Mouse (Mus musculus): ENCODE measurements around the gene Atf6b. TPM values are rescaled to one million over a fixed set of nuclear protein-coding genes. Genes with fewer than 3 reads are reported as not detected.

Atf6b gene
- polyA plus RNA-seq, 1 experiment from 2014 or later = 12.9 TPM

GRCm38 (mm10) chr17:34685120-34686110, 38.5 kb downstream of the Atf6b start:
- DNase-seq = no peak
- Histone ChIP-seq H3K27ac (ENCODE audit: low read depth) (no peak overlapping the region), H3K27me3 (ENCODE audit: insufficient read depth, low read length) (peaks cover 11% of the 10 kb centered on the region; the same call in 1 of the 2 replicates), H3K9ac (replicated peaks) (no peak overlapping the region), H3K4me2 (ENCODE audit: low read depth, low read length) (no peak overlapping the region), H3K4me1 (ENCODE audit: insufficient read depth) (no peaks in the 10 kb centered on the region), H3K9me3 (ENCODE audit: low read length) (no peaks in the 10 kb centered on the region), H3K4me3 (ENCODE audit: low read depth, low read length) (no peak overlapping the region), H3K36me3 (replicated peaks; ENCODE audit: insufficient read depth, low read length) (no peaks in the 10 kb centered on the region)
- no peak for ATAC-seq
- 63% methylated on average over 28 of the region's 28 CpGs for WGBS (ENCODE audit: insufficient replicate concordance)
- TF ChIP-seq EP300 (IDR thresholded peaks at IDR 0.05; ENCODE audit: low read depth) = no peak
- no peak for TF ChIP-seq CTCF (IDR thresholded peaks at IDR 0.05; ENCODE audit: low read depth)

GRCm38 (mm10) chr17:34688889-34689288, 41.9 kb downstream of the Atf6b start:
- H3K9ac ChIP-seq (replicated peaks) = no peak overlapping the region
- 83% methylated on average over 7 of the region's 7 CpGs for WGBS (ENCODE audit: insufficient replicate concordance)
- no peaks in the 10 kb centered on the region for H3K9me3 ChIP-seq (ENCODE audit: low read length)
- no peak overlapping the region for H3K4me3 ChIP-seq (ENCODE audit: low read depth, low read length)
- no peaks in the 10 kb centered on the region for H3K27me3 ChIP-seq (ENCODE audit: insufficient read depth, low read length)
- DNase-seq (no peak), ATAC-seq (no peak)
- no peak for TF ChIP-seq EP300 (IDR thresholded peaks at IDR 0.05; ENCODE audit: low read depth)
- TF ChIP-seq CTCF (IDR thresholded peaks at IDR 0.05; ENCODE audit: low read depth) = no peak
- H3K27ac ChIP-seq (ENCODE audit: low read depth) = no peak overlapping the region
- no peaks in the 10 kb centered on the region for H3K4me1 ChIP-seq (ENCODE audit: insufficient read depth)
- no peak overlapping the region for H3K4me2 ChIP-seq (ENCODE audit: low read depth, low read length)
- no peaks in the 10 kb centered on the region for H3K36me3 ChIP-seq (replicated peaks; ENCODE audit: insufficient read depth, low read length)

GRCm38 (mm10) chr17:34690458-34690857, 43.5 kb downstream of the Atf6b start:
- Histone ChIP-seq H3K9ac (replicated peaks) (no peak overlapping the region), H3K4me2 (ENCODE audit: low read depth, low read length) (no peak overlapping the region), H3K4me3 (ENCODE audit: low read depth, low read length) (no peak overlapping the region), H3K4me1 (ENCODE audit: insufficient read depth) (no peaks in the 10 kb centered on the region), H3K9me3 (ENCODE audit: low read length) (no peaks in the 10 kb centered on the region), H3K27ac (ENCODE audit: low read depth) (no peak overlapping the region), H3K27me3 (ENCODE audit: insufficient read depth, low read length) (no peaks in the 10 kb centered on the region), H3K36me3 (replicated peaks; ENCODE audit: insufficient read depth, low read length) (no peaks in the 10 kb centered on the region)
- no peak for ATAC-seq
- TF ChIP-seq EP300 (IDR thresholded peaks at IDR 0.05; ENCODE audit: low read depth) = no peak
- no peak for TF ChIP-seq CTCF (IDR thresholded peaks at IDR 0.05; ENCODE audit: low read depth)
- no peak for DNase-seq
- 41% methylated on average over 4 of the region's 4 CpGs for WGBS (ENCODE audit: insufficient replicate concordance)

GRCm38 (mm10) chr17:34692906-34693305, 46.0 kb downstream of the Atf6b start:
- TF ChIP-seq CTCF (IDR thresholded peaks at IDR 0.05; ENCODE audit: low read depth) (no peak), EP300 (IDR thresholded peaks at IDR 0.05; ENCODE audit: low read depth) (no peak)
- H3K4me2 ChIP-seq (ENCODE audit: low read depth, low read length) = no peak overlapping the region
- no peaks in the 10 kb centered on the region for H3K4me1 ChIP-seq (ENCODE audit: insufficient read depth)
- no peak for DNase-seq
- H3K36me3 ChIP-seq (replicated peaks; ENCODE audit: insufficient read depth, low read length) = no peaks in the 10 kb centered on the region
- no peak overlapping the region for H3K9ac ChIP-seq (replicated peaks)
- 65% methylated on average over 7 of the region's 7 CpGs for WGBS (ENCODE audit: insufficient replicate concordance)
- no peaks in the 10 kb centered on the region for H3K27me3 ChIP-seq (ENCODE audit: insufficient read depth, low read length)
- ATAC-seq = no peak
- H3K9me3 ChIP-seq (ENCODE audit: low read length) = no peaks in the 10 kb centered on the region
- H3K4me3 ChIP-seq (ENCODE audit: low read depth, low read length) = no peak overlapping the region
- H3K27ac ChIP-seq (ENCODE audit: low read depth) = no peak overlapping the region

- no peak for TF ChIP-seq EP300 (IDR thresholded peaks at IDR 0.05; ENCODE audit: low read depth)
- TF ChIP-seq CTCF (IDR thresholded peaks at IDR 0.05; ENCODE audit: low read depth) = no peak
- H3K4me3 ChIP-seq (ENCODE audit: low read depth, low read length) = no peak overlapping the region
- H3K4me1 ChIP-seq (ENCODE audit: insufficient read depth) = no peaks in the 10 kb centered on the region
- H3K4me2 ChIP-seq (ENCODE audit: low read depth, low read length) = no peak overlapping the region
- H3K9ac ChIP-seq (replicated peaks) = no peak overlapping the region
- 61% methylated on average over 14 of the region's 14 CpGs for WGBS (ENCODE audit: insufficient replicate concordance)
- H3K36me3 ChIP-seq (replicated peaks; ENCODE audit: insufficient read depth, low read length) = no peaks in the 10 kb centered on the region
- no peaks in the 10 kb centered on the region for H3K27me3 ChIP-seq (ENCODE audit: insufficient read depth, low read length)
- no peaks in the 10 kb centered on the region for H3K9me3 ChIP-seq (ENCODE audit: low read length)
- DNase-seq = no peak
- H3K27ac ChIP-seq (ENCODE audit: low read depth) = no peak overlapping the region
- ATAC-seq = no peak
These were observed 52.8 kb downstream of the Atf6b start for GRCm38 (mm10) chr17:34699575-34700408.

- Histone ChIP-seq H3K27ac (ENCODE audit: low read depth) (no peak overlapping the region), H3K9ac (replicated peaks) (no peak overlapping the region), H3K27me3 (ENCODE audit: insufficient read depth, low read length) (no peaks in the 10 kb centered on the region), H3K4me3 (ENCODE audit: low read depth, low read length) (no peak overlapping the region), H3K4me2 (ENCODE audit: low read depth, low read length) (no peak overlapping the region), H3K36me3 (replicated peaks; ENCODE audit: insufficient read depth, low read length) (no peaks in the 10 kb centered on the region), H3K9me3 (ENCODE audit: low read length) (no peaks in the 10 kb centered on the region), H3K4me1 (ENCODE audit: insufficient read depth) (no peaks in the 10 kb centered on the region)
- DNase-seq = no peak
- no peak for ATAC-seq
- WGBS (ENCODE audit: insufficient replicate concordance) = 38% methylated on average over 2 of the region's 2 CpGs
- TF ChIP-seq CTCF (IDR thresholded peaks at IDR 0.05; ENCODE audit: low read depth) (no peak), EP300 (IDR thresholded peaks at IDR 0.05; ENCODE audit: low read depth) (no peak)
These were observed 53.7 kb downstream of the Atf6b start for GRCm38 (mm10) chr17:34700671-34701071.

Other genes starting within 250 kb of the Atf6b start
- gene BC051142, start 248.3 kb upstream of the Atf6b start, polyA plus RNA-seq (2015; fragmentation: Nextera tagmentation; extraction: Ambion mirVana) = 0.08 TPM in 1 of 2 replicates, not detected in the other
- not detected in 2 replicates for gene Btnl4, start 169.8 kb upstream of the Atf6b start, polyA plus RNA-seq (2015; fragmentation: Nextera tagmentation; extraction: Ambion mirVana)
- not detected in 2 replicates for gene Btnl6, start 129.8 kb upstream of the Atf6b start, polyA plus RNA-seq (2015; fragmentation: Nextera tagmentation; extraction: Ambion mirVana)
- 1.1 and 1.6 TPM in 2 replicates for gene Notch4, start 82.9 kb upstream of the Atf6b start, polyA plus RNA-seq (2015; fragmentation: Nextera tagmentation; extraction: Ambion mirVana)
- 19.6 and 24.7 TPM in 2 replicates for gene Gpsm3, start 57.3 kb upstream of the Atf6b start, polyA plus RNA-seq (2015; fragmentation: Nextera tagmentation; extraction: Ambion mirVana)
- gene Pbx2, start 55.9 kb upstream of the Atf6b start, polyA plus RNA-seq (2015; fragmentation: Nextera tagmentation; extraction: Ambion mirVana) = 3.6 and 4.9 TPM in 2 replicates
- 1.4 and 1.9 TPM in 2 replicates for gene Ager, start 49.3 kb upstream of the Atf6b start, polyA plus RNA-seq (2015; fragmentation: Nextera tagmentation; extraction: Ambion mirVana)
- 78.4 and 80.0 TPM in 2 replicates for gene Rnf5, start 43.5 kb upstream of the Atf6b start, polyA plus RNA-seq (2015; fragmentation: Nextera tagmentation; extraction: Ambion mirVana)
- gene Agpat1, start 42.9 kb upstream of the Atf6b start, polyA plus RNA-seq (2015; fragmentation: Nextera tagmentation; extraction: Ambion mirVana) = 9.9 and 11.1 TPM in 2 replicates
- 0.46 and 0.66 TPM in 2 replicates for gene Egfl8, start 31.2 kb upstream of the Atf6b start, polyA plus RNA-seq (2015; fragmentation: Nextera tagmentation; extraction: Ambion mirVana)
- 19.3 and 19.8 TPM in 2 replicates for gene Ppt2, start 18.6 kb upstream of the Atf6b start, polyA plus RNA-seq (2015; fragmentation: Nextera tagmentation; extraction: Ambion mirVana)
- gene Prrt1, start 17.6 kb upstream of the Atf6b start, polyA plus RNA-seq (2015; fragmentation: Nextera tagmentation; extraction: Ambion mirVana) = 0.05 TPM in 1 of 2 replicates, not detected in the other
- gene Fkbpl, start 2.4 kb upstream of the Atf6b start, polyA plus RNA-seq (2015; fragmentation: Nextera tagmentation; extraction: Ambion mirVana) = 5.6 and 5.8 TPM in 2 replicates
- 0.36 TPM in 2 replicates for gene Tnxb, start 23.4 kb downstream of the Atf6b start, polyA plus RNA-seq (2015; fragmentation: Nextera tagmentation; extraction: Ambion mirVana)
- gene C4b, start 96.7 kb downstream of the Atf6b start, polyA plus RNA-seq (2015; fragmentation: Nextera tagmentation; extraction: Ambion mirVana) = 151 and 198 TPM in 2 replicates
- gene Cyp21a1, start 157.4 kb downstream of the Atf6b start, polyA plus RNA-seq (2015; fragmentation: Nextera tagmentation; extraction: Ambion mirVana) = not detected in 2 replicates
- 12.6 and 13.1 TPM in 2 replicates for gene Stk19, start 189.8 kb downstream of the Atf6b start, polyA plus RNA-seq (2015; fragmentation: Nextera tagmentation; extraction: Ambion mirVana)
- gene Dxo, start 189.9 kb downstream of the Atf6b start, polyA plus RNA-seq (2015; fragmentation: Nextera tagmentation; extraction: Ambion mirVana) = 17.6 and 19.2 TPM in 2 replicates
- 14.1 and 15.4 TPM in 2 replicates for gene Skiv2l, start 203.1 kb downstream of the Atf6b start, polyA plus RNA-seq (2015; fragmentation: Nextera tagmentation; extraction: Ambion mirVana)
- gene Nelfe, start 203.2 kb downstream of the Atf6b start, polyA plus RNA-seq (2015; fragmentation: Nextera tagmentation; extraction: Ambion mirVana) = 26.1 and 26.5 TPM in 2 replicates
- 744 and 847 TPM in 2 replicates for gene Cfb, start 215.4 kb downstream of the Atf6b start, polyA plus RNA-seq (2015; fragmentation: Nextera tagmentation; extraction: Ambion mirVana)
- gene Zbtb12, start 232.3 kb downstream of the Atf6b start, polyA plus RNA-seq (2015; fragmentation: Nextera tagmentation; extraction: Ambion mirVana) = 0.33 and 0.46 TPM in 2 replicates
- gene Gm20547, start 234.9 kb downstream of the Atf6b start, polyA plus RNA-seq (2015; fragmentation: Nextera tagmentation; extraction: Ambion mirVana) = 0.25 TPM in 1 of 2 replicates, not detected in the other

Data from liver, postnatal 0 days (tissue).